Mouse (Mus musculus): ENCODE data around the gene Pbx4.

GRCm38 (mm10) chr8:69897857-69898256 lies 65.6 kb downstream of the Pbx4 start:
- TF ChIP-seq POLR2A (IDR thresholded peaks at IDR 0.05; ENCODE audit: borderline replicate concordance, insufficient read depth, low read length), result no peak
- TF ChIP-seq CTCF (IDR thresholded peaks at IDR 0.05; ENCODE audit: borderline replicate concordance, insufficient read depth, low read depth, low read length), result no peak

Measured in cerebellum, adult 2 months (tissue).